Mouse (Mus musculus) gastrocnemius, postnatal 36 days (tissue): ENCODE data around the gene Mcoln1. TPM values are rescaled to one million over a fixed set of nuclear protein-coding genes. Genes with fewer than 3 reads are reported as not detected.

Experiments
- DNase-seq, 2 experiments: peaks; one replicate each; pipeline ENCODE4 v3.0.0; 2022
- intact Hi-C: fragments of 180-260 bp; cut with DNase I; formaldehyde crosslinking; loops from one replicate; pipeline ENCODE4 v1.15.1; 2025
- total RNA-seq, 2 experiments: library from RNA; stranded (reverse); gene quantifications; 2 replicates each; pipeline ENCODE4 v1.2.3; 2021

The Mcoln1 gene
- total RNA-seq, 2 experiments from 2014 or later = 21.3 to 23.0 TPM

- intact Hi-C loops = no loop called here
- no peak for DNase-seq
These were observed 4.5 kb upstream of the Mcoln1 start for GRCm38 (mm10) chr8:3495578-3496427.

- DNase-seq = no peak
- intact Hi-C loops = no loop called here
These were observed 3.9 kb upstream of the Mcoln1 start for GRCm38 (mm10) chr8:3496428-3496748.

- DNase-seq = no peak
- intact Hi-C loops = no loop called here
These were observed 1.7 kb upstream of the Mcoln1 start for GRCm38 (mm10) chr8:3498583-3498982.

GRCm38 (mm10) chr8:3499751-3500150 is 506 bp upstream of the Mcoln1 start:
- no peak for DNase-seq
- intact Hi-C loops = no loop called here

GRCm38 (mm10) chr8:3502217-3502616 is 2.0 kb downstream of the Mcoln1 start:
- no peak for DNase-seq
- intact Hi-C loops = no loop called here

- no peak for DNase-seq
- intact Hi-C loops = no loop called here
These were observed 7.9 kb downstream of the Mcoln1 start for GRCm38 (mm10) chr8:3507979-3508754.

GRCm38 (mm10) chr8:3514681-3515247 is 14.5 kb downstream of the Mcoln1 start:
- intact Hi-C loops = no loop called here
- no peak for DNase-seq

- intact Hi-C loops = no loop called here
These were observed 15.0 kb downstream of the Mcoln1 start, which contains the start of gene Pnpla6 for GRCm38 (mm10) chr8:3515260-3515671. TSS of gene Pnpla6 (plus strand) at chr8:3515384.

GRCm38 (mm10) chr8:3515771-3516417 is 15.6 kb downstream of the Mcoln1 start:
- intact Hi-C loops = no loop called here
- peak in 1 of 2 experiments; percentile 33 for DNase-seq

More at GRCm38 (mm10) chr8:3515260-3515671, 15.0 kb downstream of the Mcoln1 start, which contains the start of gene Pnpla6:
- peak; percentile 85 to 90 for DNase-seq

- intact Hi-C loops = no loop called here
- DNase-seq = peak; percentile 84 to 89
These were observed 16.3 kb downstream of the Mcoln1 start for GRCm38 (mm10) chr8:3516450-3517116.

GRCm38 (mm10) chr8:3517117-3517495 is 16.8 kb downstream of the Mcoln1 start:
- DNase-seq = no peak
- intact Hi-C loops = no loop called here

- DNase-seq = no peak
- intact Hi-C loops = no loop called here
These were observed 21.9 kb downstream of the Mcoln1 start for GRCm38 (mm10) chr8:3522007-3522697.

GRCm38 (mm10) chr8:3530816-3531215 is 30.6 kb downstream of the Mcoln1 start:
- intact Hi-C loops = no loop called here
- no peak for DNase-seq

GRCm38 (mm10) chr8:3531936-3532335 is 31.7 kb downstream of the Mcoln1 start:
- intact Hi-C loops = no loop called here
- no peak for DNase-seq

- intact Hi-C loops = no loop called here
- no peak for DNase-seq
These were observed 36.0 kb downstream of the Mcoln1 start for GRCm38 (mm10) chr8:3536053-3536841.

GRCm38 (mm10) chr8:3536940-3537339 is 36.7 kb downstream of the Mcoln1 start:
- DNase-seq = no peak
- intact Hi-C loops = no loop called here

- no peak for DNase-seq
- intact Hi-C loops = no loop called here
These were observed 37.4 kb downstream of the Mcoln1 start for GRCm38 (mm10) chr8:3537666-3538065.

GRCm38 (mm10) chr8:3539146-3539545 is 38.9 kb downstream of the Mcoln1 start:
- no peak for DNase-seq
- intact Hi-C loops = no loop called here

GRCm38 (mm10) chr8:3540076-3540475 is 39.8 kb downstream of the Mcoln1 start:
- DNase-seq = no peak
- intact Hi-C loops = no loop called here
